Mouse (Mus musculus): Measurements from ENCODE around the gene Lemd1.

DNA sequence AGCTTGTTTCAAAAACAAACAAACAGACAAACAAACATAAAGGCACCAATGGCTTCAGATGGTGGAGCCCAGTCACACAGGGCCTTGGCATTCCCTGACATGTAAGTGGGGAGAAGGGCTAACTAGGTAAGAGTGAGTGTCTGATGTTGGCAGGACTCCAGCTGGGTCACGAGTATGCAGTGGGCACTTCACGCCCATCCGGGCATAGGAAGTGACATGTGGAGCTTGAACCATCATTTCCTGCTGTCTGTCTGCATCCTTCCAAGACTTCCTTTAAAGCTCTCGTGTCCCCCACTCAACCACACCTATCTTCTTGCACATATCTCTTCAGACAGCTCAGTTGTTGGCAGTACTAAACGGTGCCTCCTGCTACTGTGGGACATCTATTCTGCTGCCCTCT is 48.2 kb upstream of the Lemd1 start:
- TF ChIP-seq POLR2A (IDR thresholded peaks at IDR 0.05; ENCODE audit: low read depth, low read length): no peak
- no peak for TF ChIP-seq CTCF (IDR thresholded peaks at IDR 0.05; ENCODE audit: extremely low read depth, insufficient read depth, insufficient read length, insufficient replicate concordance)

Data from spleen, adult 2 months (tissue).